Mouse (Mus musculus): ENCODE measurements around the gene Tef.

The Tef gene

GRCm38 (mm10) chr15:81833481-81833880 is 31.3 kb downstream of the Tef start:
- ChIA-PET CTCF (interaction anchor here in 3 of 4 experiments (0.5 to 2.1 kb wide), 8 partner anchors 12 to 333 kb away, joined by 3 to 8 read pairs (median 3); no protein-coding TSS in a partner anchor), POLR2A (interaction anchor here in 3 of 4 experiments (0.5 to 3.3 kb wide), 10 partner anchors 10 to 78 kb away, joined by 3 to 19 read pairs (median 6); partner anchors contain the start of genes Aco2 (in 1 of the 3), Phf5a (in 1 of the 3) and Tef (in 1 of the 3))

DNA sequence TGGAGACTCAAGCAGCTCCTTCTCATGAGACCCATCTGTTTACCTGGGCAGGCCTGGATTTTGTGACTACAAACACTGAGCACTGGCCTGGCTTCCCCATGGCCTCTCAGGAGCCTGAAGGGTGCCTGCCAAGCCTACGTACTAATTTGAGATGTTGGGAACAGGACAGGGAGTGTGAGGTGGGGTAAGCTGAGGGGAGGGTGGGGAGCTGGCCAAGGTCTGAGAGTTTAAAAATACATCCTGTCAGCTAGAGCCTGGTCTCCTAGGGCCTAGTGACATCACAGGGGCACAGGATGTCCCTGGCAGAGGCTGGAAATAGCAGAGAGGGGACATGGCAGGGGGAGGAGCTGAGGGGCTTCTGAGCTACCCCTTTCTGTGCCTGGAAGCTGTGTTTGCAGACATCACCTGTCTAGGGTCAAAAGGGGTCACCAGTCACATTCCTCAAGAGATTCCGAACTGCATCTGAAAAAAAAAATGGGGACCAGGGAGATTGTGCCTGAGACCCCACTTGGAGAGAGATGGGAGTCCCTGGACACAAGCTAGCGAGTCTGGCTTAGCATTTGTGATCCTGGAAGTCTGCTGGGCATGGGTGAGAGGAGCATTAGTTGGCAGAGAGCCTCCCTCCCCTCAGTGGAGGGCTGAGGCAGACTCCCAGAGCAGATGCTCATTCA is 32.1 kb downstream of the Tef start:
- CTCF ChIA-PET = interaction anchor here (0.5 to 2.1 kb wide), 12 partner anchors 11 to 453 kb away, joined by 3 to 8 read pairs (median 3); no protein-coding TSS in a partner anchor
- POLR2A ChIA-PET = interaction anchor here in 3 of 4 experiments (0.6 to 6.3 kb wide), 11 partner anchors 9 to 77 kb away, joined by 3 to 55 read pairs (median 8); partner anchors contain the start of genes Aco2 (in 1 of the 3), Phf5a (in 1 of the 3), Tef (in 1 of the 3) and Tob2 (in 1 of the 3)

- ChIA-PET POLR2A (interaction anchor here in 3 of 4 experiments (0.7 to 6.3 kb wide), 16 partner anchors 10 to 199 kb away, joined by 3 to 55 read pairs (median 5); partner anchors contain the start of genes Aco2 (in 2 of the 3), Phf5a (in 2 of the 3), Polr3h (in 1 of the 3) and Tob2 (in 1 of the 3)), CTCF (interaction anchor here in 3 of 4 experiments (0.6 to 1.6 kb wide), 6 partner anchors 56 to 1555 kb away, joined by 3 to 5 read pairs (median 4); no protein-coding TSS in a partner anchor)
Observed at GRCm38 (mm10) chr15:81835007-81835880, 33.0 kb downstream of the Tef start.

DNA sequence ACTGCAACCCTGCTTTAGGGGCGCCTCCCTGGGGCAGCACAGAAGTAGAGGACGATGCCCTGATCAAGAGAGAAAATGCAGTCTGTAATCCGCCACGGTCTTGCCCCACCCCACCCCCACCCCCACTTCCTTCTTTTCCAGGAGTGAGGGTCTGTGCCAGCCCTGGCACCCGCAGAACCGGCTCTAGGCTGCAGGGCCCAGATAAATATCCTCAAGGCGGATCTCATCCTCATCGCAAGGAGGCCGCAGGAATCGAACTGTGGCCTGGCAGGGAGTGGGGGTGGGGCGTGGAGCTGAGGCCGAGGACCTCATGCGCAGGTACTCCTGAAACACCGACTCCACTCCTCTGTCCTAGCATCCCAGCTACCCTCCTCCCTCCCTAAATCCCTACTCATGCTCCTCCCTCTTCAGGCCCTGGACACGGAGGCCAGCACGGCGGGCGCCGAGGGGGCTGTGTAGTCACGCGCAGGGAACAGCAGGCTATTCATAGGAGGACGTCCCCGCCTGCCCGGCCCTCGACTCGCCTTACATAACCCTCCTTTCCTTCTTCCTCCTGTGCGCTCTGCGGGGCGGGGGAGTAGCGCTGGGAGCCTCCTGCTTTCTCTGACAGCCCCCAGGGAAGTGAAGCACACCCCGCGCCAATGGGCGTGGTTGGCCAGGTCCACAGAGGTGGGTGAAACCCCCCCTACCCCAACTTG is 34.1 kb downstream of the Tef start:
- POLR2A ChIA-PET = interaction anchor here in 3 of 4 experiments (0.7 to 6.3 kb wide), 28 partner anchors 8 to 124 kb away, joined by 3 to 55 read pairs (median 5); partner anchors contain the start of genes Polr3h (in 2 of the 3), Tob2 (in 2 of the 3), Aco2 (in 1 of the 3) and Phf5a (in 1 of the 3)
- CTCF ChIA-PET = interaction anchor here (0.6 to 2.4 kb wide), 11 partner anchors 8 to 1556 kb away, joined by 3 to 10 read pairs (median 4); no protein-coding TSS in a partner anchor

DNA sequence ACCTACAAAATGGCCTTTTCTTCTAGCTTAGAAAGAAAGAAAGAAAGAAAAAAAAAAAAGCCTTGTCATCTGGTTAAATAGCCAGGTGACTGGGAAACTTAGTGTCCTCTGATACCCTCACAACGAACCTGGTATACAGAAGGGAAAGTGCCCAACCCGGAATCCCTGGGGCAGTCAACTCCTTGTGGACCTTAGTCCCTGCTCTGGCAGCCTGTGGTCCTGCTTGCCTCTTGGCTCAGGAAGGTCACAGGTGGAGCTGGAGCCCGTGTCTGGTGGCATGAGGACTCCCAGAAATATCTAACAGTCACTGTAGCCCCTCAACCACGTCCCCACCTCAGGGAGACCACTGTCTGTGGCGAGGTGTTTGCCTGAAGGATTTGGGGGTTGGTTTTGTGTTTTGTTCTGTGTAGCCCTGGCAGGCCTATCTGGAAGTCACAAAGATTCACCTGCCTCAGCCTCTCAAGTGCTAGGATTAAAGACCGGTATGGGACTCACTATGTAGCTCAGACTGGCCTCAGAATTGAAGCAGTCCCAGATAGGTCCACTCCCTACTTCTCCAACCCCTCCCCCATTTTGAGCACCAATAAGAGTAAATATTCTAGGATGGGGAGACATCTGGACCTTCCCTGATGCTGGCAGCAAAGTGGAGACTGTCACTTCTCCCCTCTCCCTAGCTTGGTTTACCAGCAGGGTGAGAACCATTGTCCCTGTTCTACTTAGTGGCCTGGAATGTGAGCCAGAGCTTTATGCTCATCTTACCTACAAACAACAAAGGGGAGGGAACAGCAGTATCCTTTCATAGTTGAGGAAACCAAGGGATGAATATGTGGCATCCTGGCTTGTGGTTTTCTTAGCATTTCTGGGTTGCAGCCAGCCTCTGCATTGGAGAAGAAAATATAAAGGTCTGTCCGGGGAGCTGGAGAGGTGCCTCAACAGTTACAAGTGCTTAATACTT is 35.0 kb downstream of the Tef start:
- CTCF ChIA-PET = interaction anchor here (0.6 to 2.4 kb wide), 10 partner anchors 7 to 926 kb away, joined by 3 to 10 read pairs (median 3); no protein-coding TSS in a partner anchor
- POLR2A ChIA-PET = interaction anchor here (0.5 to 6.3 kb wide), 25 partner anchors 7 to 1494 kb away, joined by 3 to 55 read pairs (median 4); partner anchors contain the start of genes Tob2 (in 2 of the 4), Aco2 (in 1 of the 4), Phf5a (in 1 of the 4) and Polr3h (in 1 of the 4)

GRCm38 (mm10) chr15:81838554-81839235 is 36.5 kb downstream of the Tef start:
- ChIA-PET CTCF (interaction anchor here (0.6 to 2.7 kb wide), 8 partner anchors 7 to 1555 kb away, joined by 3 to 21 read pairs (median 5); no protein-coding TSS in a partner anchor), POLR2A (interaction anchor here in 3 of 4 experiments (0.6 to 6.3 kb wide), 22 partner anchors 8 to 121 kb away, joined by 3 to 55 read pairs (median 4); partner anchors contain the start of genes Aco2 (in 2 of the 3), Phf5a (in 2 of the 3), Polr3h (in 1 of the 3) and Tef (in 1 of the 3))

- CTCF ChIA-PET = interaction anchor here (0.8 to 2.7 kb wide), 9 partner anchors 8 to 65 kb away, joined by 3 to 21 read pairs (median 4); no protein-coding TSS in a partner anchor
- POLR2A ChIA-PET = interaction anchor here in 3 of 4 experiments (0.6 to 6.3 kb wide), 28 partner anchors 8 to 176 kb away, joined by 3 to 55 read pairs (median 4); partner anchors contain the start of genes Tob2 (in 2 of the 3), Aco2 (in 1 of the 3), Phf5a (in 1 of the 3) and Polr3h (in 1 of the 3)
Observed at GRCm38 (mm10) chr15:81839634-81840033, 37.4 kb downstream of the Tef start.

- POLR2A ChIA-PET = interaction anchor here in 3 of 4 experiments (0.6 to 6.3 kb wide), 19 partner anchors 8 to 176 kb away, joined by 3 to 55 read pairs (median 4); partner anchors contain the start of genes Tob2 (in 2 of the 3), Aco2 (in 1 of the 3) and Phf5a (in 1 of the 3)
- CTCF ChIA-PET = interaction anchor here (0.5 to 2.7 kb wide), 7 partner anchors 8 to 1776 kb away, joined by 3 to 21 read pairs (median 6); no protein-coding TSS in a partner anchor
Observed at GRCm38 (mm10) chr15:81840306-81840705, 38.1 kb downstream of the Tef start.

DNA sequence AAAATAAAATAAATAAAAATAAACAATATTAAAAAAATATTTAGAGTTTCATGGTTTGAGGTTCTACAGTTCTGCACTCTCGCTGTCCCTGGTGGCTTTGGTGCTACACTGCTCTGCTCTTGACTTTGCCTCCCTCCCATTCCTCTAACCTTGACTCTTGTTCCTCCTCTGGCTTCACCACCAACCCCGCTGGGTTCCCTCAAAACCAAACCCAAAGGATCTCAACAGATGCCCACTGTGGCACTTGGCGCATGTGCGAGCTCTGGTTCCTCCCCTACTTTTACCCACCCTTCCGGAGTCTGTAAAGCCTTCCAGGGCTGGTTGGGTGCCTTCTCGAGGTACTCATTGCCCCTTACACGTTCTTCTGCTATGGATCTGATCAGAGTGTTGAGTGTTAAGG is 40.1 kb downstream of the Tef start:
- ChIA-PET CTCF (interaction anchor here in 2 of 4 experiments (1.4 to 5.4 kb wide), 2 partner anchors 11 kb away, joined by 4 to 43 read pairs; no protein-coding TSS in a partner anchor), POLR2A (interaction anchor here in 2 of 4 experiments (0.6 to 11.6 kb wide), 3 partner anchors 15 to 58 kb away, joined by 4 to 212 read pairs (median 50); partner anchors contain the start of gene Tob2 (in 2 of the 2))

- CTCF ChIA-PET = interaction anchor here (0.6 to 5.4 kb wide), 10 partner anchors 8 to 135 kb away, joined by 3 to 43 read pairs (median 3); partner anchors contain the start of gene 1700029P11Rik (in 1 of the 4)
- POLR2A ChIA-PET = interaction anchor here (0.6 to 11.6 kb wide), 26 partner anchors 9 to 1245 kb away, joined by 3 to 212 read pairs (median 4); partner anchors contain the start of genes Aco2 (in 2 of the 4), Phf5a (in 2 of the 4), Tob2 (in 2 of the 4) and Polr3h (in 1 of the 4)
Observed at GRCm38 (mm10) chr15:81845033-81845625, 42.9 kb downstream of the Tef start.

GRCm38 (mm10) chr15:81845724-81846123 is 43.5 kb downstream of the Tef start:
- POLR2A ChIA-PET = interaction anchor here in 3 of 4 experiments (0.5 to 11.6 kb wide), 22 partner anchors 9 to 916 kb away, joined by 3 to 212 read pairs (median 6); partner anchors contain the start of genes Aco2 (in 2 of the 3), Phf5a (in 2 of the 3), Polr3h (in 2 of the 3) and Tob2 (in 2 of the 3)
- CTCF ChIA-PET = interaction anchor here in 3 of 4 experiments (0.6 to 5.4 kb wide), 6 partner anchors 9 to 27 kb away, joined by 3 to 43 read pairs (median 4); no protein-coding TSS in a partner anchor

DNA sequence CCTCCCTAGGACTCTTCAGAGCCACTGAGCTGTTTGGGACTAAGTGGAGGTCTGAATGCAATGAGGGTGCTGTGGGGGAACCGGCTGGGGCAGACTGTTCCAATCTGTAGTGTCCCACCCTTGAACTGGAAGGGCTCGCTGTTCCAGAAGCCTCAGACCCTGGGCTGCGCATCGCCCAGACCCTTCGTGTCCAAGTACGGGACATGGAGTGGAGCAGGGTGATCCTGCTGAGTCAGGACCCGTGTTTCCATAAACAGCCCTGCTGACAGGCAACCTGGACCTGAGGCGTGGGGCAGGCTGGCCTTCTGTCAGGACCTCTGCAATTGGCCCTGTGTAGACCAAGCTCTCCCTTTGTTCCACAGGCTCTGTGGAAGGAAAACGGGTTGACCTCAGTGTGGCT is 44.5 kb downstream of the Tef start:
- CTCF ChIA-PET = interaction anchor here (0.5 to 5.4 kb wide), 9 partner anchors 10 to 212 kb away, joined by 3 to 43 read pairs (median 5); partner anchors contain the start of gene 4930407I10Rik (in 1 of the 4)

GRCm38 (mm10) chr15:81847161-81847560 is 44.9 kb downstream of the Tef start:
- POLR2A ChIA-PET = interaction anchor here in 3 of 4 experiments (0.5 to 11.6 kb wide), 17 partner anchors 10 to 261 kb away, joined by 3 to 212 read pairs (median 5); partner anchors contain the start of genes Aco2 (in 3 of the 3), Phf5a (in 3 of the 3) and Tob2 (in 2 of the 3)
- CTCF ChIA-PET = interaction anchor here (0.5 to 5.4 kb wide), 11 partner anchors 8 to 212 kb away, joined by 3 to 43 read pairs (median 5); partner anchors contain the start of gene 4930407I10Rik (in 1 of the 4)

More for the DNA sequence above, 44.5 kb downstream of the Tef start:
- POLR2A ChIA-PET = interaction anchor here in 3 of 4 experiments (0.5 to 11.6 kb wide), 17 partner anchors 10 to 371 kb away, joined by 3 to 212 read pairs (median 6); partner anchors contain the start of genes Aco2 (in 2 of the 3), Phf5a (in 2 of the 3), Tob2 (in 2 of the 3) and Polr3h (in 1 of the 3)

Measured in embryonic stem cell, embryonic (primary cell).